In the genomic region with DNA sequence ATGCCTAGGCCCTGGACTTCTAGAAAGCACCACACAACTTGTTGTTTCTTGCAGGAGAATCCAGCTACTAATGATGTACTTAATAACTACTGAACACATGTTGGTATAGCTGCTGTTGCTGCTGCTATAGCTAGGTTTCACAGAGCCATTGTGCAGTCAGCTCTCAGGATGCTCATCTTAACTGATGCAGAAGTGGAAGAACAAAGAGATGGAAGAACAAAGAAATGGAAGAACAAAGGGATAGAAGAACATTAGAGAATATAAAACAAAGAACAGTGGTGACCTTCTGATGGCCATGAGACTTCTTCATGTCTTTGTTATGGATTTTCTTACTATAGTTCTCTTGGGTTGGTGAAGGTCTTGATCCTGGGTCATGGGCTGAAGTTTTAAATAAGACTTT, we compare ENCODE assay signal across 24 mouse cellular contexts. TPM values are rescaled to one million over a fixed set of nuclear protein-coding genes. Genes with fewer than 3 reads are reported as not detected.
DNase-seq lines count a peak whose midpoint lies in the region; ATAC-seq and TF ChIP-seq lines count a peak whose summit lies in the region.
"Had no signal": no experiment of that assay in that cellular context is flagged by ENCODE, and none has a peak within 500 bp of the region (broad histone marks: within the 10 kb centered on the region; RNA-seq: fewer than 3 reads in every experiment).

No protein-coding gene starts in this region.

- ATAC-seq in liver, embryonic 12.5 days, result no peak
- ATAC-seq in liver, postnatal 0 days, result no peak
- ATAC-seq: activated CD4-positive, CD25-positive, alpha-beta regulatory T cell, adult 4 months; CD4-positive, CD25-positive, alpha-beta regulatory T cell, adult 4 months; Patski had no signal

- no peak for TF ChIP-seq POLR2A in heart, adult 2 months (IDR thresholded peaks at IDR 0.05; ENCODE audit: insufficient read depth, low read depth, low read length)

- no peak for TF ChIP-seq EP300 in heart, adult 2 months (IDR thresholded peaks at IDR 0.05; ENCODE audit: insufficient read depth, low read depth, low read length)
- TF ChIP-seq EP300 in liver, postnatal 0 days (IDR thresholded peaks at IDR 0.05; ENCODE audit: low read depth), result no peak

- DNase-seq in heart, adult 11 months, result peak; percentile 22
- DNase-seq in heart, adult 2 months, result no peak
- peak; percentile 56 for DNase-seq in ZHBTc4 (ENCODE audit: low read depth, low spot score)
- DNase-seq in retina, embryonic 14.5 days (ENCODE audit: low spot score), result peak; percentile 16
- DNase-seq in retina, postnatal 1 day, result peak; percentile 60
- DNase-seq in liver, postnatal 0 days, result no peak
- no peak for DNase-seq in adrenal gland, postnatal 14 days
- DNase-seq: adrenal gland, adult 2 months; adrenal gland, adult 8-10 months; adrenal gland, postnatal 10 days; adrenal gland, postnatal 25 days; adrenal gland, postnatal 36 days; B cell, adult 2 months; cerebellum, adult 11 months; cerebellum, adult 11-12 months; cerebellum, adult 18-20 months; cerebellum, adult 2 months had no signal

- no peak overlapping the region for H3K4me3 ChIP-seq in heart, adult 2 months
- no peak overlapping the region for H3K4me3 ChIP-seq in liver, embryonic 12.5 days
- no peak overlapping the region for H3K4me3 ChIP-seq in liver, postnatal 0 days (ENCODE audit: low read depth, low read length)

- no peak overlapping the region for H3K4me2 ChIP-seq in liver, embryonic 12.5 days
- H3K4me2 ChIP-seq in liver, postnatal 0 days (ENCODE audit: low read depth, low read length), result no peak overlapping the region

- H3K36me3 ChIP-seq in heart, adult 2 months (ENCODE audit: control insufficient read depth, insufficient read depth, low read length), result no peaks in the 10 kb centered on the region
- H3K36me3 ChIP-seq in liver, embryonic 12.5 days, result no peaks in the 10 kb centered on the region
- H3K36me3 ChIP-seq in liver, postnatal 0 days (replicated peaks; ENCODE audit: insufficient read depth, low read length), result no peaks in the 10 kb centered on the region
- H3K36me3 ChIP-seq: G1E had no signal

- no peak overlapping the region for H3K27ac ChIP-seq in heart, adult 2 months
- H3K27ac ChIP-seq in liver, embryonic 12.5 days, result no peak overlapping the region
- no peak overlapping the region for H3K27ac ChIP-seq in liver, postnatal 0 days (ENCODE audit: low read depth)

- no peaks in the 10 kb centered on the region for H3K9me3 ChIP-seq in liver, embryonic 12.5 days (replicated peaks)
- no peaks in the 10 kb centered on the region for H3K9me3 ChIP-seq in liver, postnatal 0 days (ENCODE audit: low read length)

- no peak overlapping the region for H3K9ac ChIP-seq in heart, adult 2 months (ENCODE audit: low read depth, low read length)
- H3K9ac ChIP-seq in liver, embryonic 12.5 days, result no peak overlapping the region
- no peak overlapping the region for H3K9ac ChIP-seq in liver, postnatal 0 days (replicated peaks)

- TF ChIP-seq CTCF in heart, adult 2 months (IDR thresholded peaks at IDR 0.05), result no peak
- no peak for TF ChIP-seq CTCF in liver, postnatal 0 days (IDR thresholded peaks at IDR 0.05; ENCODE audit: low read depth)

- no peaks in the 10 kb centered on the region for H3K79me2 ChIP-seq in heart, adult 2 months (replicated peaks; ENCODE audit: control insufficient read depth, insufficient read depth, low read length)

- intact Hi-C loops in heart, adult 2 months (cut with DNase I), result no loop called here

- H3K4me1 ChIP-seq in heart, adult 2 months (ENCODE audit: control insufficient read depth, insufficient read depth, low read length), result 0 out of 2 replicates have a peak, but pooled peaks cover 2% of the 10 kb centered on the region
- peaks cover 15% of the 10 kb centered on the region for H3K4me1 ChIP-seq in liver, embryonic 12.5 days
- peaks cover 11% of the 10 kb centered on the region for H3K4me1 ChIP-seq in liver, postnatal 0 days (ENCODE audit: insufficient read depth)

- H3K27me3 ChIP-seq in heart, adult 2 months (ENCODE audit: control insufficient read depth, insufficient read depth, low read length), result no peaks in the 10 kb centered on the region
- H3K27me3 ChIP-seq in liver, embryonic 12.5 days (replicated peaks), result peaks cover 36% of the 10 kb centered on the region
- H3K27me3 ChIP-seq in liver, postnatal 0 days (ENCODE audit: insufficient read depth, low read length), result peaks cover 27% of the 10 kb centered on the region
- H3K27me3 ChIP-seq: CH12.LX had no signal

RNA-seq across cellular contexts. Expression of a gene that starts 6.4 kb away (rescaled TPM):
- total RNA-seq in heart, adult 2 months (2021), result 1 to 10 TPM; 3.3 to 3.9 TPM
- 4.4 and 5.1 TPM in 2 replicates for polyA plus RNA-seq in heart, adult 2 months (2012; rRNA removed)
- polyA plus RNA-seq in liver, embryonic 12.5 days (2016; fragmentation: Nextera tagmentation; extraction: Ambion mirVana), result 1.5 TPM in 2 replicates
- polyA plus RNA-seq in liver, postnatal 0 days (2015; fragmentation: Nextera tagmentation; extraction: Ambion mirVana), result 0.25 and 0.31 TPM in 2 replicates
- total RNA-seq in adrenal gland, postnatal 14 days (2021), result 11.1 and 13.3 TPM in 2 replicates
- total RNA-seq: CH12.LX, MEL had no signal
- polyA plus RNA-seq: activated CD4-positive, CD25-positive, alpha-beta regulatory T cell, adult 4 months; CD4-positive, CD25-positive, alpha-beta regulatory T cell, adult 4 months; G1E had no signal

Comparison
In these comparisons a context has a peak if more than half of its experiments do, and no peak if none do; other contexts are left out.
1. DNase-seq: peak in heart, adult 11 months (single experiment), ZHBTc4 (single experiment), retina, embryonic 14.5 days (single experiment) and retina, postnatal 1 day (single experiment); none in heart, adult 2 months (0 of 2), liver, postnatal 0 days (single experiment) and adrenal gland, postnatal 14 days (single experiment).